ENCODE assay signal across 19 mouse cellular contexts in genomic region chr5:71614311-71614710, GRCm38 (mm10). TPM values are rescaled to one million over a fixed set of nuclear protein-coding genes. Genes with fewer than 3 reads are reported as not detected.
"Had no signal": no experiment of that assay in that cellular context is flagged by ENCODE, and none has a peak within 500 bp of the region (broad histone marks: within the 10 kb centered on the region; RNA-seq: fewer than 3 reads in every experiment).

No protein-coding gene starts in this region.

- H3K4me2 ChIP-seq: neural tube, embryonic 13.5 days; neural tube, embryonic 15.5 days; stomach, embryonic 15.5 days had no signal

- H3K27ac ChIP-seq: neural tube, embryonic 13.5 days; neural tube, embryonic 15.5 days; stomach, embryonic 15.5 days; stomach, postnatal 0 days had no signal

- H3K4me1 ChIP-seq: neural tube, embryonic 13.5 days; neural tube, embryonic 15.5 days; stomach, embryonic 15.5 days had no signal

- H3K9me3 ChIP-seq: neural tube, embryonic 13.5 days; neural tube, embryonic 15.5 days; stomach, embryonic 15.5 days had no signal

- DNase-seq: retina, postnatal 1 day; right cerebral cortex, adult 18-20 months; right cerebral cortex, postnatal 14 days; right cerebral cortex, postnatal 25 days; right cerebral cortex, postnatal 4 days; spleen, adult 18-20 months; thymus, adult 18-20 months; thymus, adult 2 months; thymus, postnatal 14 days; thymus, postnatal 25 days; thymus, postnatal 36 days; thymus, postnatal 4 days had no signal

- H3K9ac ChIP-seq: neural tube, embryonic 13.5 days; neural tube, embryonic 15.5 days; stomach, embryonic 15.5 days had no signal

- H3K36me3 ChIP-seq: neural tube, embryonic 13.5 days; neural tube, embryonic 15.5 days; stomach, embryonic 15.5 days had no signal

- H3K4me3 ChIP-seq: neural tube, embryonic 13.5 days; neural tube, embryonic 15.5 days; stomach, embryonic 15.5 days had no signal

- H3K27me3 ChIP-seq: neural tube, embryonic 13.5 days; neural tube, embryonic 15.5 days; stomach, embryonic 15.5 days had no signal

RNA-seq across cellular contexts. Expression of gene Gabrb1, which starts 43.6 kb away (rescaled TPM):
- polyA plus RNA-seq: small intestine, adult 2 months; spleen, adult 2 months; thymus, adult 2 months had no signal

RNA-seq across cellular contexts. Expression of gene Gabra4, which starts 43.8 kb away (rescaled TPM):
- total RNA-seq: neutrophil, adult 5-6 weeks had no signal
- polyA plus RNA-seq: small intestine, adult 2 months; thymus, adult 2 months had no signal
